Mouse (Mus musculus) lung, embryonic 15.5 days (tissue): ENCODE results near the gene Rarg. TPM values are rescaled to one million over a fixed set of nuclear protein-coding genes. Genes with fewer than 3 reads are reported as not detected.

ENCODE experiments used
- ATAC-seq: fragments of 200-750 bp; cut with Nextera tagmentation; 2 replicates; pipeline ENCODE4 v1.8.0; 2017; ENCODE audit warnings: moderate number of reproducible peaks, borderline replicate concordance; ENCODE audit not compliant: low FRiP score, low TSS enrichment; ENCODE audit errors: extremely low read depth
- H3K27ac ChIP-seq: fragments of 300-500 bp; sonication (generic); 2 replicates; pipeline ENCODE4 v1.5.1; 2015; ENCODE audit warnings: moderate library complexity, mild to moderate bottlenecking, inconsistent platforms
- H3K27me3 ChIP-seq: fragments of 300-500 bp; sonication (generic); 2 replicates; pipeline ENCODE4 v1.6.1; 2015; ENCODE audit warnings: inconsistent platforms
- H3K36me3 ChIP-seq: fragments of 300-500 bp; sonication (generic); 2 replicates; pipeline ENCODE4 v1.6.1; 2015; ENCODE audit warnings: inconsistent platforms
- H3K4me1 ChIP-seq: fragments of 300-500 bp; sonication (generic); 2 replicates; pipeline ENCODE4 v1.6.1; 2015; ENCODE audit warnings: inconsistent platforms
- H3K4me2 ChIP-seq: fragments of 300-500 bp; sonication (generic); 2 replicates; pipeline ENCODE4 v1.6.1; 2015; ENCODE audit warnings: inconsistent platforms, mild to moderate bottlenecking, moderate library complexity
- H3K4me3 ChIP-seq: fragments of 300-500 bp; sonication (generic); 2 replicates; pipeline ENCODE4 v1.5.1; 2015; ENCODE audit warnings: mild to moderate bottlenecking, inconsistent platforms
- H3K9ac ChIP-seq: fragments of 300-500 bp; sonication (generic); 2 replicates; pipeline ENCODE4 v1.6.1; 2015; ENCODE audit warnings: inconsistent platforms
- H3K9me3 ChIP-seq: fragments of 300-500 bp; sonication (generic); 2 replicates; pipeline ENCODE4 v1.6.1; 2016; ENCODE audit warnings: inconsistent platforms
- WGBS: fragments of 180-500 bp; shearing (Covaris S2); methylation state at CpG from one replicate; pipeline ENCODE4 v1.1.7; 2015; 5-methylcytosine and 5-hydroxymethylcytosine counted together
- polyA plus RNA-seq: library from polyadenylated mRNA; unstranded; fragments of >200 nt; fragmentation: Nextera tagmentation; extraction: Ambion mirVana; gene quantifications from 2 replicates; pipeline ENCODE4 v1.2.1, GENCODE M21; 2015

Gene Rarg
- polyA plus RNA-seq, 1 experiment from 2014 or later, result 43.7 TPM

DNA sequence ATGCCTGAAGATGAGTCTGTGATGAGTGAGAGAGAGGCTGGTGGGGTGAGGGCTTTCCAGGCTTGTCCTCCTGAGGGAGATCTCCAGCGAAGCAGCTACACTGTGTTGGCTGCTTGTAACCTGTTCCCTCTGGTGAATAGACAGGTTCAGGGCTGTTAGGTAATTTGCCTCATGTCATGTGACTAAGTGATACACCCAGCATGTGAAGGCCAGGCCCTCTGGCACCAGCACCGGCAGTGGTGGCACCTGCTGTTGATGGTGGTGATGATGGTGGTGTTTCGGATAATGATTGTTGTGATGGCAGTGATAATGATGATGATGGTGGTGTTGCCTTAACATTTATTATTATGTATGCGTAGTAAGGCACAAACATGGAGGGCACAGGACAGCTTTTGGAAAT is 46.5 kb downstream of the Rarg start:
- Histone ChIP-seq H3K4me1 (peaks cover 17% of the 10 kb centered on the region), H3K9me3 (no peaks in the 10 kb centered on the region), H3K27ac (no peak overlapping the region), H3K9ac (no peak overlapping the region), H3K27me3 (no peaks in the 10 kb centered on the region), H3K36me3 (peaks cover 86% of the 10 kb centered on the region), H3K4me3 (no peak overlapping the region), H3K4me2 (no peak overlapping the region)
- no peak for ATAC-seq
- WGBS, result 86% methylated on average over 4 of the region's 4 CpGs

DNA sequence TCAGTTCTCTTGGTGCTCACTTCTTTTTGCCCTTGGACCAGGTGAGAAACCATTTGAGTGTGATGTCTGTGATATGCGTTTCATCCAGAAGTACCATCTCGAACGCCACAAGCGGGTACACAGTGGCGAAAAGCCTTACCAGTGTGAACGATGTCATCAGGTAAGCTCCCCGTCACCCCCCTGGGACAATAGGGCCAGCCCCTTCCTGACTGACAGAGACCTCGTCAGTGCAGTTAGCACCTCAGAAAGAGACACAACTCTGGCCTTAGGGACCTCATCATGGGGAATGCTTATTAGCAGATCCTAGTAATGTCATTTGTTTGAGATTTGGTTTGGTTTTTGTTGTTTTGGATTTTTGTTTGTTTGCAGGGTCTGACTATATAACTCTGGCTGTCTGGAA is 48.2 kb downstream of the Rarg start:
- Histone ChIP-seq H3K27ac (no peak overlapping the region), H3K4me2 (no peak overlapping the region), H3K36me3 (peaks cover 76% of the 10 kb centered on the region), H3K9ac (no peak overlapping the region), H3K4me3 (no peak overlapping the region), H3K27me3 (no peaks in the 10 kb centered on the region), H3K9me3 (no peaks in the 10 kb centered on the region), H3K4me1 (peaks cover 30% of the 10 kb centered on the region)
- no peak for ATAC-seq
- 87% methylated on average over 8 of the region's 8 CpGs for WGBS

DNA sequence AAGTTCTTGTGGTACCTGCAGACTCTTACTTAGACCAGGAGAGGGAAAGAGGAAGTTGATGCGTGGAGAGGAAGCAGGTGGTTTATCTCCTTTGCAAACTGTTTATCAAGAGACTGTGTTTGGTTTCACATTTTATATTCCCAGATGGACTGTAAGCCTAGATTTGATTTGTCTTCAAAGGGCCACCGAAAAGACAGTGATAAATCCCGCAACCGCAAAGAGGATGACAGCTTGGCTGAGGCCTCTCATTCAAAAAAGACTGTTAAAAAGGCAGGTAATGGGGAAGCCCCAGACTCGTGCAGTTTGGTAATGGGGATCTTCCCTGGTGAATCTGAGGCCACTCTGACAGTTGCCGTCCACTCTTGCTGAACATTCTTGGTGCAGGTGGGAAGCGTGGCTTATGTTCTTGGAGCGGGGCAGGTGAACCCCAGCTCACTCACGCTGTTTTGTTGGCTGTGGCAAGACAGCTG is 49.2 kb downstream of the Rarg start:
- no peak for ATAC-seq
- peaks cover 66% of the 10 kb centered on the region for H3K36me3 ChIP-seq
- no peak overlapping the region for H3K4me2 ChIP-seq
- H3K27ac ChIP-seq, result no peak overlapping the region
- H3K4me1 ChIP-seq, result peaks cover 30% of the 10 kb centered on the region
- 75% methylated on average over 9 of the region's 9 CpGs for WGBS
- H3K9me3 ChIP-seq, result no peaks in the 10 kb centered on the region
- H3K27me3 ChIP-seq, result no peaks in the 10 kb centered on the region
- H3K9ac ChIP-seq, result no peak overlapping the region
- H3K4me3 ChIP-seq, result no peak overlapping the region

DNA sequence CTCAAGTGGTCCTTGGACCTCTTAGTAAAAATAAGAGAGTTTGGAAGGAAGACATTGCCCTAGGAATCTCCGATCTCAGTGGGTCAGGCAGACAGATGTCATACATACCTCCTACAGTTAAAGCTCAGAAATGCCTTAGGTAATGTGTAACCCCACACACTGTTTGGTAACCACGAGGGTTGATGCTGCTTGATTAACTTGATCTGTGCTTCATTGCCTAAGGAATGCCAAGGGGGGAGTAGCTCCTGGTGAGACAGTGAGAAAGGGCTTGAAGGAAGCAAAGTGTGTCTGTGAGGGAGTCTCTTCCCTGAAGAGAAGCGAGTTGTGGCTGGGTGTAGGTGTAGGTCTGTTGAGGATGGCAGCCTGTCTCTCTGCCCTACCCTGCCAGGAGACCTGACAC is 50.0 kb downstream of the Rarg start:
- H3K4me2 ChIP-seq, result no peak overlapping the region
- H3K27ac ChIP-seq, result no peak overlapping the region
- peaks cover 58% of the 10 kb centered on the region for H3K36me3 ChIP-seq
- H3K4me1 ChIP-seq, result peaks cover 36% of the 10 kb centered on the region
- ATAC-seq, result no peak
- no peaks in the 10 kb centered on the region for H3K27me3 ChIP-seq
- WGBS, result 77% methylated on average over 3 of the region's 3 CpGs
- no peaks in the 10 kb centered on the region for H3K9me3 ChIP-seq
- no peak overlapping the region for H3K9ac ChIP-seq
- H3K4me3 ChIP-seq, result no peak overlapping the region

DNA sequence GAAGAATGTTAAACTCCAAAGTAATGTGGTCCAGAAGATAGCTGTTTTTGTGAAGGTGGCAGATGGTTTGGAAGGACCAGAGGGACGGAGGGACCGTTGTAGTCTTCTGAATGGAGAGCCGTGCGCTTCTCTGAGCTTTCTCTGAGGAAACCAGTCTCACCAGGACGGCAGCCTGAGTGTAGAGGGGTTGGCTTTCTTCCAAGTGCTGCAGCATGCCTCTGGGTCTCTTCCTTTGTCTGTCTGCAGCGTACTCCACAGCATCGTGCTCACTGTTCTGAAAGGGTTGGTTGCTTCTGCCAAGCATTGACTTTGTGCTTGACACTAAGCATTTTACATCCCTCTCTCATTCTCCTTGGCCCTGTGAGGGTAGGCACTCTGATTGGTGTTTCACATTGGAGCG is 51.5 kb downstream of the Rarg start:
- no peak for ATAC-seq
- Histone ChIP-seq H3K4me2 (peak overlapping the region; percentile 79), H3K27me3 (no peaks in the 10 kb centered on the region), H3K4me1 (peaks cover 40% of the 10 kb centered on the region), H3K27ac (peak overlapping the region; percentile 48), H3K4me3 (peak overlapping the region; percentile 91), H3K36me3 (peaks cover 44% of the 10 kb centered on the region), H3K9ac (peak overlapping the region; percentile 31), H3K9me3 (no peaks in the 10 kb centered on the region)
- WGBS, result 25% methylated on average over 8 of the region's 8 CpGs

DNA sequence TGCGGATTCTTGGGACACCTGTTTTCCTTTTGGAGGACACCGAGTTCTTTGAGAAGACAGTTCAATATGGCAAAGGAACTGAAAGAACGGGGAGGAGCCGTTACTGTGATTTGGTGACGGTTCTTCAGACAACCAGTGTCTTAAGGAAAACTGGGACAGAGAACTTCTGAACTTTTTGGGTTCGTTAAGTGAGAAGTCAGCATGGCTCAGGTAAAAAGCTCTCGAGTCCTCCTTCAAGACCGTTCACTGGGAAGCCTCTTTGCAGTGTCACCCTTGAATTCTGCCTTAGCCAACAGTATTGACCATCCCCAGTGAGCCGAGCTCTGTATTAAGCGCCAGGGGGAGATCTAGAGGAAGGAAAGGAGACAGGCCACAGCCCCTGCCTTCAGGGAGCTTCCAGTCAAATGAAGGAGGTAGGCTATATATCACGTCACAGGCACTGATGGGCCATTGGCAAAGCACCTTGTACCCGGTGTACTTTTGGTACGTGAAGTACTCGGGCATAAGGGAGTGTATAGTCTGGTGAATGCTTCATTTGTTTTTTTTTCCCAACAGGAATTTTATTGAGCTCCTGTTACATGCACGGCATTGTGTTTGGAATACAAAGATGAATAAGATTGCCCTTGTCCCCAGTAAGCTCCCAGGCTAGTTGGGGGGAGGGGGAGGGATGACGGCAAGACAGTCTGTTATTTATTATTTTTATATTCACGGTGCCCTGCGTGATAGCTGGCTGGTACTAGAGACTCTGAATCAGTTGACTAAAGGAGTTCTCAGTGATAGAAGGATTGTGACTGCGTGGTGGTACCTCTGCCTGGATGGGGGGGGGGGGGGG is 52.4 kb downstream of the Rarg start, which contains the start of gene Csad:
Csad (minus strand) TSS at position 51 of the 832 bp plus-strand sequence.
- H3K9ac ChIP-seq, result peak within 1 kb of the TSS; percentile 97
- H3K9me3 ChIP-seq, result no peaks in the 10 kb centered on the region
- H3K27ac ChIP-seq, result peak within 1 kb of the TSS; percentile 100
- no peak for ATAC-seq
- peak within 1 kb of the TSS; percentile 79 for H3K4me2 ChIP-seq
- peak within 1 kb of the TSS; percentile 91 for H3K4me3 ChIP-seq
- H3K27me3 ChIP-seq, result no peaks in the 10 kb centered on the region
- peaks cover 40% of the 10 kb centered on the region for H3K4me1 ChIP-seq
- 38% methylated on average over 19 of the region's 19 CpGs for WGBS
- peaks cover 35% of the 10 kb centered on the region for H3K36me3 ChIP-seq

DNA sequence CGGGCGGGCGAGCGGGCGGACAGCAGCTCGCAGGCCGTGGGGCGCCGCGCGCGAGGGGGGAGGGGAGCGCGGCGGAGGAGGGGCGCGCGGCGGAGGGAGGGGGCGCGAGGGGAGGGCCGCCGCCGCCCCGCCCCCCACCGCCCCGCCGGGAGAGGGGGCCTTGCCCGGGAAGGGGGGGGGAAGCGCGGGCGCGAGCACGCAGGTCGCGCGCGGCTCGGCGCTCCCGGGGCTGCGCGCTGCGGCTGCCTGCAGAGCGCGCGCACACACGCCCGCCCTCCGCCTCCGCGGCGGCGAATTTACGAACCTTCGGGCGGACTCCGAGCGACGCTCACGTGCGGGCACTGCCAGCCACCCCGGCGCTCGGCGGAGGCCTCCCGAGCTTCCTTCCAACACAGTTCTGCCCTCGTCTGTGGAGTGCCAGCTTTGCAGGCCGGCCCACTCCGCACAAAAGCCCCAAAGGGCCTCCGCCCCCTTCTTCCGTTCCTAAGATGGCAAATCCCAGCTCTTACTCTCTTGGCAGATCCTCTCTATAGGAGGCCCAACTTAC is 53.4 kb downstream of the Rarg start:
- Histone ChIP-seq H3K36me3 (peaks cover 27% of the 10 kb centered on the region), H3K4me3 (peak overlapping the region; percentile 91), H3K27me3 (no peaks in the 10 kb centered on the region), H3K4me1 (peaks cover 40% of the 10 kb centered on the region), H3K9ac (peak overlapping the region; percentile 97), H3K27ac (peak overlapping the region; percentile 100), H3K9me3 (no peaks in the 10 kb centered on the region), H3K4me2 (peak overlapping the region; percentile 79)
- WGBS, result under 1% methylated on average over 28 of the region's 72 CpGs
- ATAC-seq, result peak; percentile 52

DNA sequence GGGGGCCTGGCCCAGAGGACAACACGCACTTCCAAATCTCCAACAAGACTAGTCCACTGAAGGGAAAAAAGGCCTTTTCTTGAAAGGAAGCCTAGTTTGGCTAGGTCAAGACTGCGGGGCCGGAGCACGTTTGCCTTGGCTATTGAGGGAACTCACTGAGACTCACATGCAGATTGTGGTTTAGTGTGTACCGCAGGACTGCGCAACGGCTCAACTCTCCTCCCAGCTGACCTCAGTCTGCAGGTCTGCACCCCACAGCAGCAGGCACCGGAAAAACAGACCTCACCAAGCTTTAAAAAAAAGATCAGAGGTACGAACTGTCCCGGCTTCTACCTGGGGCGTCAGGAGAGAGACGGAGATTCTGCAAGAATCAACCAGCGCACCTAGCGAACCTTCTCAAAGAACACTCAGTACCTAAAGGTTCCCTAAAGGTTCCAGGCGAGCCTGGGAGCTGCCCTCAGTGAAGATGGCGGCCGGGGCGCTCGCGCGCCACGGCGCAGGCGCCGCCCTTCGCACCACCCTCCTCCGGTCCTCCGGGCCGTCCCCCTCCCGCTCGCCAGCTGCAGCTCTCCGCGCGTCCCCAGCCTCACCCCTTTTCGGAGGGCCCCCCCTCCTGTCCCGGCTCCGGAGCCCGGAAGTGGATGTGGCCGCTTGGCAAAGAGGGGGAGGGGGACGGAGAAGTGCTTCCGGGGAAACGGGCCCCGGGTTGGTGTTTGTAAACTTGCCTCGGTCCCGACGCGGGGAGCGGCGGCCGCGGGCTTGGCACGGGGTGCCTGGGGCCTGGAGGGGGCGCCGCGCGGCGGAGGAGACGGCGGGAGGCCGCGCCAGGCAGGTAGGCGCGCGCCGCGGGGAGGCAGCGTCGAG is 54.1 kb downstream of the Rarg start, which contains the start of gene Zfp740:
Zfp740 (plus strand) TSS at position 279 of the 864 bp plus-strand sequence.
- H3K27ac ChIP-seq, result peak within 1 kb of the TSS; percentile 100
- peak within 1 kb of the TSS; percentile 79 for H3K4me2 ChIP-seq
- H3K4me1 ChIP-seq, result peaks cover 40% of the 10 kb centered on the region
- peak; percentile 96 for ATAC-seq
- peak within 1 kb of the TSS; percentile 91 for H3K4me3 ChIP-seq
- WGBS, result under 1% methylated on average over 60 of the region's 68 CpGs
- H3K36me3 ChIP-seq, result peaks cover 20% of the 10 kb centered on the region
- H3K27me3 ChIP-seq, result no peaks in the 10 kb centered on the region
- no peaks in the 10 kb centered on the region for H3K9me3 ChIP-seq
- peak within 1 kb of the TSS; percentile 97 for H3K9ac ChIP-seq

DNA sequence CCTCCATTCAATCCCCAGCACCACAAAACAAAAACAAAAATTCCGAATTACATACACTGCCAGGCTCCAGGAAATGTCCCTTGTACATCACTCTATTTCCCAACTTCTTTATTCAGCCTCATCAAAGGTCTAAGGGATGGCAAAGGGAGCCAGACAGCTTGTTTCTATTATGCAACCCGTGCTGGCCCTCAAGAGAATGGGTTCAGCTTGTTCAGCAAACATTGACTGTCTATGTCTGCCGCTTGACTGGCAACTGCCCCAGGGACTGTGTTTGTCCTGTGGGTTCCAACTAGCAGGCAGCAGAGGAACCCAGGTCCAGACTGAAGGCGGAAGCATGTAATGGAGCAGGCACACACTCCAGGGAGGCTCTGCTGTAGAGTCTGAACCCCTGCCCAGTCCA is 58.5 kb downstream of the Rarg start:
- 55% methylated on average over 4 of the region's 4 CpGs for WGBS
- Histone ChIP-seq H3K4me2 (no peak overlapping the region), H3K9ac (no peak overlapping the region), H3K27me3 (no peaks in the 10 kb centered on the region), H3K9me3 (no peaks in the 10 kb centered on the region), H3K36me3 (no peaks in the 10 kb centered on the region), H3K4me3 (no peak overlapping the region), H3K4me1 (peaks cover 9% of the 10 kb centered on the region; the same call in 1 of the 2 replicates), H3K27ac (no peak overlapping the region)
- ATAC-seq, result no peak

DNA sequence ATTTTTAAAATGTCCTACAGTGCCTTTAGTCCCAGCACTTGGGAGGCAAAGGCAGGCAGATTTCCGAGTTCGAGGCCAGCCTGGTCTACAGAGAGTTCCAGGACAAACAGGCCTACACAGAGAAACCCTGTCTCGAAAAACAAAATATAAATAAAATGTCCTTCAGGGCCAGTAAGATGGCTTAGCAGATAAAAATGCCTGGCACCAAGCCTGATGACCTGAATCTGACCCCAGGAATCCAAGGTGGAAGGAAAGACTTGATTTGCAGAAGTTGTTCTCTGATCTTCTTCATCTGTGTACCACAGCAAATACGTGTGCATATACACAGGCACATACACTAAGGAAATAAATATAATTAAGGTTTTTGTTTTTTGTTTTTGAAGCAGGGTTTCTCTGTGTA is 61.9 kb downstream of the Rarg start:
- Histone ChIP-seq H3K36me3 (no peaks in the 10 kb centered on the region), H3K4me1 (no peaks in the 10 kb centered on the region), H3K4me3 (no peak overlapping the region), H3K4me2 (no peak overlapping the region), H3K27ac (no peak overlapping the region), H3K27me3 (no peaks in the 10 kb centered on the region), H3K9me3 (no peaks in the 10 kb centered on the region), H3K9ac (no peak overlapping the region)
- WGBS, result 51% methylated on average over 4 of the region's 4 CpGs
- no peak for ATAC-seq

DNA sequence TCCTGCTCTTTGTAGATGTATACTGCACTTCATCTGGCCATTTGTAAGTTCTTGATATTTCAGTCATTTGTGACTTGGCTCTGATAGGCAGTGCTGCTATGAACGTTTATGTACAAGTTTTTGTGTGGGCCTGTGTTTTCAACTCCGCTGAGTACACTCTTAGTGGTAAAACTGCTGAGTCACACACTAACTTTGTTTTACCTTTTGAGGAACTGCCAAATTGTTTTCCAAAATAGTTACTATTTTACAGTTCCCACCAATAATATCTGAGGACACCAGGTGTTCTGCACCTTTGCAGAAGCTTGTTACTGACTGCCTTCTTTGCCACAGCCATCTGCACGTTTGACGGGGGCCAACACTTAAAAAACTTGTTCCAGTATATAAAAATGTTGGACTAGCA is 62.9 kb downstream of the Rarg start:
- Histone ChIP-seq H3K27me3 (no peaks in the 10 kb centered on the region), H3K4me1 (no peaks in the 10 kb centered on the region), H3K36me3 (no peaks in the 10 kb centered on the region), H3K9me3 (no peaks in the 10 kb centered on the region), H3K4me3 (no peak overlapping the region), H3K4me2 (no peak overlapping the region), H3K9ac (no peak overlapping the region), H3K27ac (no peak overlapping the region)
- no peak for ATAC-seq
- WGBS, result 72% methylated on average over 4 of the region's 4 CpGs
